Mouse (Mus musculus) embryonic facial prominence, embryonic 15.5 days (tissue): ENCODE measurements around the gene Wdr62. TPM values are rescaled to one million over a fixed set of nuclear protein-coding genes. Genes with fewer than 3 reads are reported as not detected.
A peak's percentile ranks its signal among the peaks of the same experiment; 100 is the strongest.
"Not testable (repeated sequence)": the region's sequence is repeated elsewhere in the genome, so short reads cannot be mapped to it uniquely, and the experiment has no call there.

ENCODE experiments used
- ATAC-seq: fragments of 200-750 bp; cut with Nextera tagmentation; 2 replicates; pipeline ENCODE4 v1.8.0; 2017; ENCODE audit warnings: low read depth, moderate TSS enrichment; ENCODE audit not compliant: insufficient number of reproducible peaks, low FRiP score, low TSS enrichment
- H3K27ac ChIP-seq: fragments of 300-500 bp; sonication (generic); replicated peaks from 2 replicates; pipeline ENCODE4 v1.5.1; 2015; ENCODE audit warnings: mild to moderate bottlenecking, inconsistent platforms
- H3K27me3 ChIP-seq: fragments of 300-500 bp; sonication (generic); 2 replicates; pipeline ENCODE4 v1.6.1; 2015; ENCODE audit warnings: inconsistent platforms
- H3K36me3 ChIP-seq: fragments of 300-500 bp; sonication (generic); 2 replicates; pipeline ENCODE4 v1.6.1; 2015; ENCODE audit warnings: mild to moderate bottlenecking, inconsistent platforms
- H3K4me1 ChIP-seq: fragments of 300-500 bp; sonication (generic); 2 replicates; pipeline ENCODE4 v1.6.1; 2015; ENCODE audit warnings: inconsistent platforms
- H3K4me2 ChIP-seq: fragments of 300-500 bp; sonication (generic); replicated peaks from 2 replicates; pipeline ENCODE4 v1.6.1; 2015; ENCODE audit warnings: mild to moderate bottlenecking, inconsistent platforms
- H3K4me3 ChIP-seq: fragments of 300-500 bp; sonication (generic); replicated peaks from 2 replicates; pipeline ENCODE4 v1.5.1; 2015; ENCODE audit warnings: mild to moderate bottlenecking, inconsistent platforms
- H3K9ac ChIP-seq: fragments of 300-500 bp; sonication (generic); 2 replicates; pipeline ENCODE4 v1.6.1; 2015; ENCODE audit warnings: inconsistent platforms
- H3K9me3 ChIP-seq: fragments of 300-500 bp; sonication (generic); replicated peaks from 2 replicates; pipeline ENCODE4 v1.6.1; 2016; ENCODE audit warnings: inconsistent platforms
- WGBS: fragments of 180-500 bp; shearing (Covaris S2); methylation state at CpG from one replicate; pipeline ENCODE4 v1.1.7; 2015; 5-methylcytosine and 5-hydroxymethylcytosine counted together
- polyA plus RNA-seq: library from polyadenylated mRNA; unstranded; fragments of >200 nt; fragmentation: Nextera tagmentation; extraction: Ambion mirVana; gene quantifications from 2 replicates; pipeline ENCODE4 v1.2.1, GENCODE M21; 2015

Wdr62 gene
- polyA plus RNA-seq, 1 experiment from 2014 or later, result 8.6 TPM

DNA sequence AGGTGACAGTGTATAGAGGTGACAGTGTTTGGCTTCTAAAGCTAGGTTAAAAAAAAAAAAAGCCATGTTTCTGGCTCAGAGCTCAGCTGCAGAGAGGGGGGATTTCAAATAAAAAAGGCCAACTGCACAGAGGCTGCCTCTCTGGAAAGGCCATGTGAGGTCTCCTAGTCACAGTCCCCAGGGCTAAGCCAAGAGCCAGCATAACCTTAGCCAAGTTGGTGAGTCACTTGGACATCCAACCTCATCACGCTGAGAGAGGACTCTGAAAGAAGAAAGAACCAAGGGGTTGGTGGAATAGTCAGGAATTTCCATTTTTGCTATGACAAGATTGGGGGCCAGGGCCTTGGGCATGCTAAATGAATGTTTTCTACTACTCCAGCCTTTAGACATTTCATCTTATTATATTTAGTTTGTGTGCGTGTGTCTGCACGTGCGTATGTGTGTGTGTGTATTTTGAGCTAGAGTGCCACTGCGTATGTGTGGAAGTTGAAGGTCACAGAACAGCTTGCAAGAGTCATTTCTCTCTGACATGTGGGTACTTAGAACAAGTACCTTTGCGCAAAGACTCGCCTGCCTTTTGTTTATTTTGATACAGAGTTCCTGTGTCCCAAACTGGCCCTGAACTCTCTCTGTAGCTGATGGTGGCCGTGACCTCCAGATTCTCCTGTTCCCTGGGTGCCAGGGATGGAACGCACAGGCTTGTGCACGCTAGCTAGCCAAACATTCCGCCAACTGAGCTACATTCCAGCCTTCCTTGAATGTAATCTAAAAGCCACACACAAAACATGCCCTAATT lies 77.1 kb downstream of the Wdr62 start:
- H3K9ac ChIP-seq, result no peak overlapping the region
- no peak for ATAC-seq
- no peak overlapping the region for H3K4me3 ChIP-seq
- no peaks in the 10 kb centered on the region for H3K36me3 ChIP-seq
- H3K9me3 ChIP-seq, result no peaks in the 10 kb centered on the region
- 69% methylated on average over 11 of the region's 11 CpGs for WGBS
- H3K27me3 ChIP-seq, result no peaks in the 10 kb centered on the region
- no peak overlapping the region for H3K4me2 ChIP-seq
- H3K27ac ChIP-seq, result no peak overlapping the region
- peaks cover 4% of the 10 kb centered on the region; the same call in 1 of the 2 replicates for H3K4me1 ChIP-seq

DNA sequence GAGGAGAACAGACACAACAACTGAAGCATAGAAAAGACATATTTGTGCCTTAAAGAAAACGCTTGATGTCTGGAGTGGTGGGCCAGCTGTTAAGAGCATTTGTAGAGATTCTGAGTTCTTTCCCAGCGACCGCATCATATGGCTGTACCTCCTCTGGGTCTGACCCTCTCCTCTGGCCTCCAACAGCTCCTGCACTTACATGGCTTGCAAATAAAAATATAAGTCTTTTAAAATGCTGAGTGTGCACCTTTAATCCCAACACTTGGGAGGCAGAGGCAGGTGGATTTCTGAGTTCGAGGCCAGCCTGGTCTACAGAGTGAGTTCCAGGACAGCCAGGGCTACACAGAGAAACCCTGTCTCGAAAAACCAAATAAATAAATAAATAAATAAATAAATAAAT lies 79.6 kb downstream of the Wdr62 start:
- H3K9ac ChIP-seq, H3K4me2 ChIP-seq, H3K4me3 ChIP-seq, H3K27ac ChIP-seq, ATAC-seq, H3K4me1 ChIP-seq, H3K9me3 ChIP-seq, H3K36me3 ChIP-seq, H3K27me3 ChIP-seq: not testable (repeated sequence)
- 82% methylated on average over 5 of the region's 5 CpGs for WGBS

DNA sequence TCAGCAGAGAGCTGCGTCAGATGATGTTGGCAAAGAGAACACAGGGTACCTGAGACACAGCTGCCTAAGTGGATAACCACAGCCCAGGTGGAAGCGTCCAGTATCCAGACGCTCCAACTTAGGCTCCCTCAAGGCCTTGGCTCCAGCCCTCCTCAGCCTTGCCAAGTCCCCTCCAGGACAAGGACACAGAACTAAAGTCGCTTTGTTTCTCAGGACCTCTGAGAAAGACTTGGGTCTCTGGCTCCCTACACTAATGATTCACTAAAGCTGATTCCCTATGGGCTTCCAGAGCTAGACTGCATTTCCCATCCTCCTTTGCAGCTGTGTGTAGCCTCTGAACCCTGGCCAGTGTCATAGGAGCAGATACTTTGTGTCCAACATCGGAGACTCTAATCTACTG lies 80.0 kb downstream of the Wdr62 start:
- no peaks in the 10 kb centered on the region for H3K27me3 ChIP-seq
- 74% methylated on average over 5 of the region's 5 CpGs for WGBS
- no peaks in the 10 kb centered on the region for H3K36me3 ChIP-seq
- H3K9ac ChIP-seq, result no peak overlapping the region
- no peak overlapping the region for H3K4me3 ChIP-seq
- no peak overlapping the region for H3K27ac ChIP-seq
- H3K4me1 ChIP-seq, result peaks cover 7% of the 10 kb centered on the region
- H3K4me2 ChIP-seq, result no peak overlapping the region
- H3K9me3 ChIP-seq, result no peaks in the 10 kb centered on the region
- no peak for ATAC-seq

DNA sequence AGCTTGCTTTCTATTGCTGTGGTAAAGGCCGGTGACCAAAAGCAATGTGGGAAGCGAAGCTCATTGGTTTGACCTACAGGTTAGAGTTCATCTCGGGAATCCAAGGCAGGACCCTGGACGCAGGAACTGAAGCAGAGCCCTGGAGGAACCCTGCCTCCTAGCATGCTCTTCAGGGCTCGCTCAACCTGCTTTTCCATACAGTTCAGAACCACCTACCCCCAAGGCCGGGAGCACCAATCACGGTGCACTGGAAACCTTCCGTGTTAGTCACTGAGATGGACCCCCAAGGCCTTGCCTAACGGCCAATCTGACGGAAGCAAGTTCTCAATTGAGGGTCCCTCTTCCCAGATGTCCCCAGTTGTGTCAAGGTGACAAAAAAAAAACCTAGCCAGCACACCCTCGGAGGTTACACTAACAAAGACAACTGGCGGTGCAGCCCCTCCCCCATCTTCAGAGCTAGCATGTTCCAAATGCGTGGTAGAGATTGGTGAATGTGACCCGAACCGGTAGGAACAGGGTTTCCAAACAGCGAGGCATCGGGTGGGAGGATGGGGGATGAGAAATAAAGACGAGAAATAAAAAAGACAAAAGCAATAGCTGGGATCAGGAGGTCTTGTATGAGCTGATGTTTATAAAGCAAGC lies 80.6 kb downstream of the Wdr62 start:
- no peak for ATAC-seq
- no peak overlapping the region for H3K27ac ChIP-seq
- no peak overlapping the region for H3K9ac ChIP-seq
- H3K9me3 ChIP-seq, result no peaks in the 10 kb centered on the region
- H3K36me3 ChIP-seq, result no peaks in the 10 kb centered on the region
- H3K4me3 ChIP-seq, result no peak overlapping the region
- no peaks in the 10 kb centered on the region for H3K27me3 ChIP-seq
- no peak overlapping the region for H3K4me2 ChIP-seq
- peaks cover 10% of the 10 kb centered on the region for H3K4me1 ChIP-seq
- WGBS, result 73% methylated on average over 18 of the region's 18 CpGs

DNA sequence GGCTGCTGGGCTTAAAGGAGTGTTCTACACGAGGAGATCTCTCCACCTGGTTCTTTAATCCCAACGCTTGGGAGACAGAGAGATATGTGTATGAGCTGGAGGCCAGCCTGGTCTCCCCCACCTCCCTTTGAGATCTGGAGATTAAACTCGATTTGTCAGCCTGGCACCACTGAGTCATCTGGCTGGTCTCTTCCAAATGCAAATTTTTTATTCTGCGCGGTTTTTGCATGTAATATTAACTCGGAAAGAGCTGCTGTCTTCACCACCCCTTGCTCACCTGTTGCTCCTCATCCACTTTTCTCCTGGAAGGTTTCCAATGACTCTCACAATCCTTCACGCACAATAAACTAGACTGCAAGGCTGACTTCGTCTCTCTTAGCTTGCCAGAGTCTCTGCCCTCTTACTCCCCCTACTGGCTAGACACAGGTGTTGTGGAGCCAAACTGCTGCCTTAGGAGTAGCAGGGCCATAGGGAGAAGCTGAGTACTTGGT lies 81.7 kb downstream of the Wdr62 start, which contains the start of gene Capns1:
TSS of gene Capns1 (minus strand) at position 331 of the 491 bp plus-strand sequence.
- ATAC-seq, result no peak
- H3K27me3 ChIP-seq, result no peaks in the 10 kb centered on the region
- H3K36me3 ChIP-seq, result no peaks in the 10 kb centered on the region
- peak within 1 kb of the TSS; percentile 19; the same call in 1 of the 2 replicates for H3K4me3 ChIP-seq
- no peaks in the 10 kb centered on the region for H3K9me3 ChIP-seq
- no peak within 1 kb of the TSS for H3K9ac ChIP-seq
- H3K27ac ChIP-seq, result peak within 1 kb of the TSS; percentile 48; the same call in 1 of the 2 replicates
- peak within 1 kb of the TSS; percentile 36 for H3K4me2 ChIP-seq
- WGBS, result 5% methylated on average over 8 of the region's 8 CpGs
- H3K4me1 ChIP-seq, result peaks cover 11% of the 10 kb centered on the region

DNA sequence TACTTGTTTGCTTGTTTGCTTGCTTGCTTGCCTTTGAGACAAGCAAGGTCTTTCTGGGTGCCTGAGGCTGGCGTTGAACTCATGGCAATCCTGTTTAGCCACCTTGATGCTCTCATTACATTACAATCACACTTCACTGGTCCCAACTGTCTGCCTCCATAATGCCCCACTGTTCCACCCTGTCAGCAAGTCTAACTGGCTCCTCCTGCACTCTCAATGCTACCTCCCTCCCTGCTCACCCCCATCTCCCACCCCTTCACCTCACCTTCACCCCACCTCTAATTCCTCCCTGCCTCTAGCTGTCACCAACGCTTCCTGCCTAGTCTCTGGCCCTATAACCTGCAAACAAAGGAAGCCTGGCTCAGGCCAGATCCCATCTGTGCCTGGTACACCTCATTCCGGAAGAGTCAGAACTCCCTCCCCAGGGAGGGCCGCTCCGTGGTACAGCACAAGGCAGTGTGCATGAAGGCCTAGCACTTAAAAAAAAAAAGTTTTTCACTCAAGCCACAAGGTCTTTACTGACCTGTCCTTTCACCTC lies 82.6 kb downstream of the Wdr62 start:
- Histone ChIP-seq H3K27me3 (no peaks in the 10 kb centered on the region), H3K4me2 (no peak overlapping the region), H3K4me1 (peaks cover 20% of the 10 kb centered on the region), H3K9me3 (no peaks in the 10 kb centered on the region), H3K36me3 (no peaks in the 10 kb centered on the region), H3K9ac (no peak overlapping the region), H3K4me3 (no peak overlapping the region), H3K27ac (peak overlapping the region; percentile 14; the same call in 1 of the 2 replicates)
- ATAC-seq, result no peak
- WGBS, result 57% methylated on average over 5 of the region's 5 CpGs

DNA sequence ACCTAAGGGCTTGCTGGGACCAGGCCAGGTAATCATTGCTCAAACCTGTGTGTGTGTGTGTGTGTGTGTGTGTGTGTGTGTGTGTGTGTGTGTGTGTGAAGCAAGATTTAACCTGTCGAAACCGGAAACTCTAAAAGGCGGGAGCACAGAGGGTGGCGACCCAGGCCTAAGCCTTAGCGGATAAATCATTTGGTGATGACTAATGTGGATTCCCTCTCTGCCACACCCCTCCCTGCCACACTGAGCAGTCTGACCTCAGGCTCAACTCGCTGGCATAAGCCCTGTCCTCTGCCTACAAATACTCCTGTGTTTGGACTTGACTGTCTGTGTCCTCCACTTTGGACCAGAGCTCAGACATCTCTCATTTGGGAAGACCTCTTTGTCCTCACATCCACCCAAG lies 84.0 kb downstream of the Wdr62 start:
- no peak overlapping the region for H3K4me2 ChIP-seq
- peaks cover 24% of the 10 kb centered on the region for H3K4me1 ChIP-seq
- WGBS, result 64% methylated on average over 6 of the region's 6 CpGs
- no peaks in the 10 kb centered on the region for H3K27me3 ChIP-seq
- no peaks in the 10 kb centered on the region for H3K9me3 ChIP-seq
- H3K27ac ChIP-seq, result no peak overlapping the region
- H3K36me3 ChIP-seq, result peaks cover 14% of the 10 kb centered on the region
- H3K4me3 ChIP-seq, result no peak overlapping the region
- no peak overlapping the region for H3K9ac ChIP-seq
- no peak for ATAC-seq

DNA sequence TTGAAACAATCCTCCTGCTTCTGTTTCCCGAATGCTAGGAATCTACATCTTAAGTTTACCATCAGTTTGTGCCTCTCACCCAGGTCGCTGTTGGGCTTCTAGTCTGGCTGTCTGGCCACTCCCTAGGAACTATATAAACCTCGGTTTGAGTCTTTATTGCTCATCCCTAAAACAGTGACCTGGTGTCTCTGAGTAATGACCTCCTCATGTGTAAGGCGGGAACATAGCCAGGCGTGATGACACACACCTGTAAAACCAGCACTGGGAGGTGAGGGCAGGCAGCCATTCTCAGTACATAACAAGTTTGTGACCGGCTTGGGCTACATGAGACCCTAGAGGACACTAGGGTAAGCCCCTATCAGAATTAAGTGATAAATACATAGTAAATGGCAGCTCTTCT lies 84.8 kb downstream of the Wdr62 start:
- Histone ChIP-seq H3K27ac (0 out of 2 replicates have a peak overlapping the region, but pooled peaks have one; percentile 18), H3K36me3 (peaks cover 21% of the 10 kb centered on the region), H3K9me3 (no peaks in the 10 kb centered on the region), H3K9ac (no peak overlapping the region), H3K4me1 (peaks cover 24% of the 10 kb centered on the region), H3K4me3 (no peak overlapping the region), H3K27me3 (no peaks in the 10 kb centered on the region), H3K4me2 (peak overlapping the region; percentile 67; the same call in 1 of the 2 replicates)
- WGBS, result 67% methylated on average over 6 of the region's 6 CpGs
- no peak for ATAC-seq

DNA sequence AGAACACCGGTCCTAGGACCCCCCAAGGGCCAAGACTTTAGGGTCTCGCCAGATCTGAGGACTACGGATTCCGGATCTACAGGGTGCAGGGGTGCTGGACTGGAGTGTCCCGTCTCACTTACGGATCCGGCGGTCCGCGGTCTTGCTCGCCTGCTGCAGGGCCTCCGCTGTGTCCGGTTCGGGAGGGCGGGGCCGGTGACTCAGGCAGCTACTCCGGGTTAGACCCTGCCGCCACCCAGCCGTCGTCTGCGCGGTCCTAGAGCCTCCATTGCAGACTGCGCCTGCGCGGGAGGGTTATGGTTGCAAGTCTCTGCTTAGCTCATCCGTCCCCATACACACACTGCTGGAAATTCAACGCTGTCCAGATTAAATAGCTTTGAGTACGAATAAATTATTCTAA lies 85.3 kb downstream of the Wdr62 start:
- under 1% methylated on average over 28 of the region's 28 CpGs for WGBS
- Histone ChIP-seq H3K4me3 (peak overlapping the region; percentile 76), H3K36me3 (peaks cover 27% of the 10 kb centered on the region), H3K27me3 (no peaks in the 10 kb centered on the region), H3K4me1 (peaks cover 24% of the 10 kb centered on the region), H3K4me2 (peak overlapping the region; percentile 67), H3K9me3 (no peaks in the 10 kb centered on the region), H3K9ac (peak overlapping the region; percentile 73), H3K27ac (peak overlapping the region; percentile 93)
- peak; percentile 89 for ATAC-seq

DNA sequence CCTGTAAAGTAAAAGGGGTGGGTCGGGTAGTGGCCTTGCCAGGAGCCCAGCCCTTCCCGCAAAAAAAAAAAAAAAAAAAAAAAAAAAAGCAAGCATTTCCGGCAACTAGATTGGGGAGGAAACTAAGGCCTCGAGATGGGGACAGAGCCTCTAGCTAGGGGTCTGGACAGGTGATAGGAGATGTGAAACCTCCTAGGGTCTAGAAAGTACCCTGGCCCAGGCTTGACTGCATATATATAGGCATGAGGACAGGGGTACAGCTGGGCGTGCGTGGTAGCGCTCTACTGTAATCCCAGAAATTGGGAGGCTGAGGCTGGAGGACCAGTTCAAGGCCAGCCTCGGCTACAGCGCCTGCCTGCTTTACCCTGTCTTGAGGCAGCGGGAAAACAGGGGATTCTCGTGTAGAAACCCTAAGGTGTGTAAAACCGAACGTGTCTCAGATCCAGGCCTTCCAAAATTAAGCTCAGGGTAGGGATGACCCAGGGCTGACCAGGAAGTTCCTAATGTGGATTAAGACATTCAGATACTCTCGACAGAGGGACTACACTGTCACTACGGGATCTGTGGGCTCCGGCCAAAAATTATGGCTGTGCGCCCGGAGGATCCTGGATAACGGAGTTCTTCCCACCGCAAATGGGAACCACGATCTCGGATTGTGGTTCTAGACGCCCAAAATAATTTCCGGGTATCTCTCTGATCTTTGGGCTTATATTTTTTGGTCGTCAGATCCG lies 86.0 kb downstream of the Wdr62 start:
- Histone ChIP-seq H3K4me3 (peak overlapping the region; percentile 76), H3K36me3 (peaks cover 31% of the 10 kb centered on the region), H3K27me3 (no peaks in the 10 kb centered on the region), H3K4me2 (peak overlapping the region; percentile 67), H3K27ac (peak overlapping the region; percentile 93), H3K9ac (peak overlapping the region; percentile 73), H3K9me3 (no peaks in the 10 kb centered on the region), H3K4me1 (peaks cover 24% of the 10 kb centered on the region)
- ATAC-seq, result peak; percentile 31
- under 1% methylated on average over 26 of the region's 26 CpGs for WGBS
